Mouse (Mus musculus) macrophage (primary cell): ENCODE data around the gene Fer1l5. TPM values are rescaled to one million over a fixed set of nuclear protein-coding genes. Genes with fewer than 3 reads are reported as not detected.
A peak's percentile ranks its signal among the peaks of the same experiment; 100 is the strongest.

Experiments
- H3K27ac ChIP-seq: fragments of 350-480 bp; formaldehyde crosslinking; 2 replicates; pipeline ENCODE4 v1.9.0; 2021
- H3K36me3 ChIP-seq: fragments of 350-480 bp; formaldehyde crosslinking; 2 replicates; pipeline ENCODE4 v1.9.0; 2021; ENCODE audit errors: inconsistent target
- H3K4me3 ChIP-seq: fragments of 350-480 bp; formaldehyde crosslinking; 2 replicates; pipeline ENCODE4 v1.9.0; 2021; ENCODE audit errors: inconsistent target
- H3K79me2 ChIP-seq: fragments of 350-480 bp; formaldehyde crosslinking; 2 replicates; pipeline ENCODE4 v1.9.0; 2021; ENCODE audit errors: inconsistent target
- WGBS: methylation state at CpG from one replicate; pipeline ENCODE4 v1.1.7; 2026; ENCODE audit warnings: inconsistent platforms; ENCODE audit not compliant: missing documents; 5-methylcytosine and 5-hydroxymethylcytosine counted together
- polyA plus RNA-seq: library from polyadenylated mRNA; stranded (reverse); fragments of 250-400 nt; gene quantifications from 3 replicates; pipeline ENCODE4 v1.2.4, GENCODE M21; 2018; ENCODE audit warnings: inconsistent platforms
- total RNA-seq, 78 experiments: library from RNA; depleted of rRNA; stranded (reverse); fragments of 250-400 nt; gene quantifications; 1 replicate in 9 of 78; 2 replicates in 24 of 78; 3 replicates in 43 of 78; 4 replicates in 2 of 78; pipeline ENCODE4 v1.2.4; 2018; ENCODE audit warnings: inconsistent platforms in 56 of 78

Fer1l5 gene
- total RNA-seq (2018; cell fraction: chromatin; rRNA removed) = under 1 TPM in 7 of 26 experiments, not detected in 19; 0.10 to 0.38 (median 0.26) TPM
- not detected for total RNA-seq (2018; cell fraction: cytosol; rRNA removed)
- under 1 TPM in 4 of 26 experiments, not detected in 22; 0.06 to 0.15 (median 0.12) TPM for total RNA-seq (2018; cell fraction: nucleus; rRNA removed)
- not detected in 3 replicates for polyA plus RNA-seq

GRCm38 (mm10) chr1:36371934-36372845 is at the start of gene Fer1l5:
Gene Fer1l5, plus strand, starts transcription at chr1:36372291.
- H3K79me2 ChIP-seq = peaks cover 14% of the 10 kb centered on the region
- H3K36me3 ChIP-seq = no peaks in the 10 kb centered on the region
- H3K4me3 ChIP-seq = no peak within 1 kb of the TSS
- 90% methylated on average over 10 of the region's 10 CpGs for WGBS
- no peak within 1 kb of the TSS for H3K27ac ChIP-seq

- peaks cover 34% of the 10 kb centered on the region for H3K36me3 ChIP-seq
- 96% methylated on average over 9 of the region's 9 CpGs for WGBS
- no peaks in the 10 kb centered on the region for H3K79me2 ChIP-seq
- H3K4me3 ChIP-seq = no peak overlapping the region
- no peak overlapping the region for H3K27ac ChIP-seq
Measured at GRCm38 (mm10) chr1:36323076-36323475, 49.0 kb upstream of the Fer1l5 start.

GRCm38 (mm10) chr1:36323746-36324448 is 48.2 kb upstream of the Fer1l5 start:
- H3K4me3 ChIP-seq = no peak overlapping the region
- 38% methylated on average over 8 of the region's 8 CpGs for WGBS
- no peaks in the 10 kb centered on the region for H3K79me2 ChIP-seq
- H3K36me3 ChIP-seq = peaks cover 25% of the 10 kb centered on the region
- no peak overlapping the region for H3K27ac ChIP-seq

- H3K36me3 ChIP-seq = 0 out of 2 replicates have a peak, but pooled peaks cover 6% of the 10 kb centered on the region
- H3K27ac ChIP-seq = no peak overlapping the region
- H3K79me2 ChIP-seq = no peaks in the 10 kb centered on the region
- H3K4me3 ChIP-seq = no peak overlapping the region
- WGBS = 46% methylated on average over 2 of the region's 2 CpGs
Measured at GRCm38 (mm10) chr1:36325900-36326321, 46.2 kb upstream of the Fer1l5 start.

GRCm38 (mm10) chr1:36326815-36327214 is 45.3 kb upstream of the Fer1l5 start:
- WGBS = 100% methylated on average over 2 of the region's 2 CpGs

GRCm38 (mm10) chr1:36331743-36332142 is 40.3 kb upstream of the Fer1l5 start:
- no peaks in the 10 kb centered on the region for H3K79me2 ChIP-seq
- peaks cover 14% of the 10 kb centered on the region for H3K36me3 ChIP-seq
- 83% methylated on average over 6 of the region's 6 CpGs for WGBS
- no peak overlapping the region for H3K4me3 ChIP-seq
- no peak overlapping the region for H3K27ac ChIP-seq

More at GRCm38 (mm10) chr1:36326815-36327214, 45.3 kb upstream of the Fer1l5 start:
- Histone ChIP-seq H3K79me2 (no peaks in the 10 kb centered on the region), H3K36me3 (no peaks in the 10 kb centered on the region), H3K27ac (no peak overlapping the region), H3K4me3 (no peak overlapping the region)

GRCm38 (mm10) chr1:36332955-36333887 is 38.9 kb upstream of the Fer1l5 start:
- 91% methylated on average over 14 of the region's 14 CpGs for WGBS
- H3K79me2 ChIP-seq = no peaks in the 10 kb centered on the region
- H3K27ac ChIP-seq = no peak overlapping the region
- H3K4me3 ChIP-seq = no peak overlapping the region
- H3K36me3 ChIP-seq = peaks cover 29% of the 10 kb centered on the region

GRCm38 (mm10) chr1:36342547-36342946 is 29.5 kb upstream of the Fer1l5 start:
- Histone ChIP-seq H3K36me3 (peaks cover 92% of the 10 kb centered on the region), H3K27ac (no peak overlapping the region), H3K4me3 (no peak overlapping the region), H3K79me2 (no peaks in the 10 kb centered on the region)
- 84% methylated on average over 6 of the region's 6 CpGs for WGBS

- H3K27ac ChIP-seq = no peak overlapping the region
- peaks cover 8% of the 10 kb centered on the region; the same call in 1 of the 2 replicates for H3K79me2 ChIP-seq
- no peak overlapping the region for H3K4me3 ChIP-seq
- 91% methylated on average over 4 of the region's 4 CpGs for WGBS
- peaks cover 84% of the 10 kb centered on the region for H3K36me3 ChIP-seq
Measured at GRCm38 (mm10) chr1:36352351-36352750, 19.7 kb upstream of the Fer1l5 start.

- Histone ChIP-seq H3K79me2 (peaks cover 49% of the 10 kb centered on the region), H3K36me3 (peaks cover 52% of the 10 kb centered on the region), H3K4me3 (no peak overlapping the region), H3K27ac (no peak overlapping the region)
- WGBS = 65% methylated on average over 5 of the region's 5 CpGs
Measured at GRCm38 (mm10) chr1:36356955-36357695, 15.0 kb upstream of the Fer1l5 start.

- H3K4me3 ChIP-seq = peak overlapping the region; percentile 75
- WGBS = 65% methylated on average over 11 of the region's 12 CpGs
- H3K79me2 ChIP-seq = peaks cover 59% of the 10 kb centered on the region
- H3K36me3 ChIP-seq = peaks cover 14% of the 10 kb centered on the region; the same call in 1 of the 2 replicates
- 0 out of 2 replicates have a peak overlapping the region, but pooled peaks have one; percentile 31 for H3K27ac ChIP-seq
Measured at GRCm38 (mm10) chr1:36367698-36368097, 4.4 kb upstream of the Fer1l5 start.

GRCm38 (mm10) chr1:36368112-36368968 is 3.8 kb upstream of the Fer1l5 start:
- 6% methylated on average over 46 of the region's 55 CpGs for WGBS
- Histone ChIP-seq H3K27ac (peak overlapping the region; percentile 31), H3K4me3 (peak overlapping the region; percentile 75), H3K79me2 (peaks cover 52% of the 10 kb centered on the region), H3K36me3 (peaks cover 14% of the 10 kb centered on the region; the same call in 1 of the 2 replicates)
